Mouse (Mus musculus) yolk sac, embryonic 10.5 days (tissue): ENCODE measurements around the gene Hemgn.

Experiments used
- DNase-seq: peaks from one replicate; pipeline ENCODE4 v3.0.0-alpha.2; 2017; ENCODE audit warnings: low spot score

Hemgn gene

GRCm38 (mm10) chr4:46412113-46412512 is 1.2 kb downstream of the Hemgn start:
- DNase-seq: no peak

DNA sequence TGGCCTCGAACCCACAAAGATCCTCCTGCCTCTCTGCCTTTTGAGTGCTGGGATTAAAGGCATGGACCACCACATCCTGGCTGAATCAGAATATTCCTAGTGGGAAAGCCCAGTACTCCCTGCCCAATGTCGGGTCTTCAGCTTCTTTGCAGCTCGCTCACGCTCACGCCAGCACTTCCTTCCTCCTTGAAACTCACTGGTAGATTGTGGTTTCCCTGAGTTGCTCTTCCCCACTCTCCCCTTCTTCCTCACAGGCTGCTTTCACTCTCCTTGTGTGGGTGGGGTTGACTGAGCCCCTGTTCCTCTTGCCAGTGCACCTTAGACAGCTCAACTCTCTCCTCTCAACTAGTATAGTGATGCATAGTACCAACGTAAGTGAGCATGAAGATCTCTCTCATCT is 1.8 kb downstream of the Hemgn start:
- DNase-seq: no peak

DNA sequence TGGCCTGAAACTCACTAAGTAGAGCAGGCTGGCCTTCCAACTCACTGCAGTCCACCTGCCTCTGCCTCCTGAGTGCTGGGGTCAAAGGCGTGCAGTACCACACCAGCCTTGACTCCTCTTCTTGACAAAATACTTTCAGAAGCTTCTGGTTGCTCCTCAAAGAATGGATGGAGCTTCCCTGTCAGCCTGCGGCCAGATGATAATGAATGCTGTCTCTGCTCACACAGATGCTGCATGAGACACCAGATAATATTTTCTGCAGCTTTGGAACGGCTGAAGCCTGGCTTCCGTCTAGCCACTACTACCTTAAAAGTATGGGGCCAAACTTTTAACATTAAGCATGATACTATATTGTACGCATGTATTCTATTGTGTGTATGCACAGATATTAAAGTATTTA is 2.6 kb downstream of the Hemgn start:
- DNase-seq: peak; percentile 11

GRCm38 (mm10) chr4:46406966-46407703 is 6.2 kb downstream of the Hemgn start:
- peak; percentile 20 for DNase-seq

GRCm38 (mm10) chr4:46404042-46404795 is 9.1 kb downstream of the Hemgn start:
- DNase-seq: peak; percentile 31

GRCm38 (mm10) chr4:46398839-46399238 is 14.5 kb downstream of the Hemgn start:
- DNase-seq: no peak

- no peak for DNase-seq
Observed at GRCm38 (mm10) chr4:46395736-46396135, 17.6 kb downstream of the Hemgn start.

- no peak for DNase-seq
Observed at GRCm38 (mm10) chr4:46394388-46394787, 18.9 kb downstream of the Hemgn start.

GRCm38 (mm10) chr4:46390390-46390970 is 22.8 kb downstream of the Hemgn start:
- peak; percentile 82 for DNase-seq

DNA sequence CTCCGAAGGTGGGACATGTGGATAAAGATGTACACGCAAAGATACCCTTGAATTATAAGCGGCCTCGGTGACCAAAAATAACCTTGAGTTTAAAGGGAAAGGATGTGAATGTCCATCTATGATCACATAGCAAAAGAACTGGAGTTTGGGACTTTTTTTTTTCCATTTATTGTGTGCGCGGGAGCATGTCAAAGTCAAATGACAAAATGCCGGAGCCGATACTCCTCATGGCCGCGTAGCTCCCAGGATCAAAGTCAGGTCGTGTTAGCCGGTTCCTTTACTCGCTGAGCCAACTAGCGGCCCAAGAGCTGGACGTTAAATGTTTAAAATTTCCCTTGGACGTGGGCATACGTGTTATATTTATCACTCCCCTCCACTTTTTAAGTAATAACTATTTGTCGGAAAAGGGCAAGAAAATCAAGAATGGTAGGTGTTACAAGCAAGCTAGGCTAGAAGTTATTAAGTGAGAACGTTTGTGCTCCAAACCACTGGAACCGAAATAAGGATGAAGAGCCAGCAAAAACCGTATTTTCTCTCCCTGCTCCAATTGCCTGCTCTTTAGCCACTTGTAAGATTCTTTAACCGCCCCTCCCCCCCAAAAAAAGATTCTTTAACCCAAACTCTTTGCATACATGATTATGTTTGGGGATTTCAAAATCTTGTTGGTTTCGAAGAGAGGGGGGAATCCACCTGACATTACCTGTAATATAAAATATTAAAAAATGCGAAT is 23.5 kb downstream of the Hemgn start:
- peak; percentile 66 for DNase-seq

GRCm38 (mm10) chr4:46389013-46389611 is 24.2 kb downstream of the Hemgn start, which contains the start of gene Trmo:
Gene Trmo, minus strand, starts transcription at chr4:46389437.
- DNase-seq: peak; percentile 97

- no peak for DNase-seq
Observed at GRCm38 (mm10) chr4:46388556-46388955, 24.8 kb downstream of the Hemgn start.

- DNase-seq: peak; percentile 74
Observed at GRCm38 (mm10) chr4:46374869-46375368, 38.4 kb downstream of the Hemgn start.

- no peak for DNase-seq
Observed at GRCm38 (mm10) chr4:46374455-46374854, 38.9 kb downstream of the Hemgn start.

DNA sequence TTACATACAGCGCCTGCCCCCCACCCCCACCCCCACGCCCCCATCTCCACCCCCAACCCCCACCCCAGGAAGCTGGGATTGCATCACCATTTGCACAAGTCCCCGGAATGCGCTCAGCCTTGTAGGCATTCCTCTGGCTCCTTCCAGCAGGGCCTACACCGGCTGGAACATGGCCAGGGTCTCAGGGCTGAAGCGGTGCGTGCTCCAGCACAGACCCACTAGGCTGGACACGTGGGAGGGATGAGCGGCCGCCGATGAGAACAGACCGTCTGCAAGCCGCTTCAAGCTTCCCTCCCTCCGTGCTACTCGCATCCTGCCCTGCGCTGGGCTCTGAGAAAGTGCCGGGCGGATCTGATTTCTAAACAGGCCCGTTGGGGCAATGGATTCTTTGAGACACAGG is 42.3 kb downstream of the Hemgn start:
- peak; percentile 70 for DNase-seq

DNA sequence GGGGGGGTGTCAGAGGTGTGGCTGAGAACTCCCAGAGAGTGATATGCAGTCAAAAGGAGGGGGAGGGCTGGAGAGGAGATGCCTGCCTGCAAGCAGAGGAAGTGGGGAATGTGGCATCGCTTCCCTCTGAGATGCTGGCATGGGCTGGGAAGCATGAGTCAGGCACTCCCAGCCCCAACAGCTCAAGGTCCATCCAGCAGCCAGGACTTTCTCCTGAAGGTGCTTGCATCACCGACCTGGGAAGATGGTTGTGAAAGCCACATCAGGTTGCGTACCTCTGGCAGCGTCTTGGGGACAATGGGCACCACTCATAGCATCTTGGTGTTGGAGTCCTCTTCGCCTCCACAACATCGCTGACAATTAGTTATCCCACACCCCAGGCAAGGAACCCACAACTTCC is 42.9 kb downstream of the Hemgn start:
- DNase-seq: peak; percentile 18

DNA sequence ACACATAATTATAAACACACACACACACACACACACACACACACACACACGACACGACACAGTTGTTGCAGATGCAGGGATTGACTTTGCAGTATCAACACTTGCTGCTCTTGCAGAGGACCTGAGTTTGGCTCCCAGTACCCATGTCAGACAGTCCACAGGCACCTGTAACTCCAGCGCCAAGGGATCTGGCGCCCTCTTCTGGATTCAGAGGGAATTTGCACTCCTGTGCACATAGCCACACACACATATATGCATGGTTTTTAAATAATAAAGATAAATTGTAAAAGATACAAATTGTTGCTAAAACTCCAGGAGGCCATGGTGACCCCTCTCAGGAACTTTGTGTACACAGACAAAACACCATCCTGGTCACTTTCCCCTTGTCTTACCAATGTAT is 44.2 kb downstream of the Hemgn start:
- no peak for DNase-seq

- DNase-seq: no peak
Observed at GRCm38 (mm10) chr4:46367487-46367959, 45.8 kb downstream of the Hemgn start.

DNA sequence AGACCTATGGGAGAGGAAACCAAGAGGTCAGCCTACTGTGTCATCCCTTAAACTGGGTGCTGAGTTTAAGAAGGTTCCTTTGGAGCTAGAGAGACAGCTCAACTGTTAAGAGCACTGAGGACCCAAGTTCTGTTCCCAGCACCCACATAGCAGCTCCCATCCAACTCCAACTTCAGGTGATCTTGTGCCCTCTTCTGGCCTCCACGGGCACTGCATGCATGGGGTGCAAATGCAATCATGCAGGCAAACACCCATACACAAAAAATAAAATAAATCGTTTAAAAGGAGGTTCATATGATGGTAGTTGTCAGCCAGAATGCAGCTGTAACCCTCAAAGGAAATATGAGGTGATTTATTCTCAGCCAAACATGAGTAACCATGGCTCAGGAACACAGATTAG is 48.9 kb downstream of the Hemgn start:
- no peak for DNase-seq

GRCm38 (mm10) chr4:46361258-46361657 is 52.0 kb downstream of the Hemgn start:
- no peak for DNase-seq

GRCm38 (mm10) chr4:46359539-46360253 is 53.6 kb downstream of the Hemgn start:
- DNase-seq: no peak
